In the genomic region with DNA sequence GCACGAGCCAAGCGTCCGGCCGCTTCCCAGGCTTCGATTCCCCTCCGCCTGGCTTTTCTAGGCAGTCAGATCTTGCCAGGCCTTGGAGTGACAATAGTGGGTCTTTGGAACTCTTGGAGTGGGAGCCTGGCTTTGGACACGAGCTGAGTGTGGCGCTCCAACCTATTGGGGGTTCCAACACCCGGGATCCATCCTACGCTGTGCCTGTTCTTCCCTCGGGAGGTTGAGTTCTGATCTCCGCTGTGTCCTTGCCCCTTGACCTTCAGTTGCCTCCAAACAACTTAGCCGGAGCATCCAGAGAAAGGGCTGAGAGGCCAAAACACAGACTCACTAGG, we compare ENCODE assay signal across 8 mouse cellular contexts. TPM values are rescaled to one million over a fixed set of nuclear protein-coding genes. Genes with fewer than 3 reads are reported as not detected.
DNase-seq lines count a peak whose midpoint lies in the region; ATAC-seq lines count a peak whose summit lies in the region.

No protein-coding gene starts in this region.

- peaks cover 8% of the 10 kb centered on the region for H3K27me3 ChIP-seq in kidney, embryonic 16.5 days (ENCODE audit: insufficient read depth, low read length)
- peaks cover 22% of the 10 kb centered on the region; the same call in 1 of the 2 replicates for H3K27me3 ChIP-seq in embryonic facial prominence, embryonic 13.5 days
- no peaks in the 10 kb centered on the region for H3K27me3 ChIP-seq in intestine, embryonic 16.5 days (replicated peaks; ENCODE audit: control insufficient read depth, insufficient read depth, low read length)
- peaks cover 55% of the 10 kb centered on the region for H3K27me3 ChIP-seq in neural tube, embryonic 12.5 days (replicated peaks)

- peak overlapping the region; percentile 89 for H3K9ac ChIP-seq in kidney, embryonic 16.5 days (replicated peaks; ENCODE audit: low read length)
- peak overlapping the region; percentile 97 for H3K9ac ChIP-seq in embryonic facial prominence, embryonic 13.5 days
- H3K9ac ChIP-seq in intestine, embryonic 16.5 days (ENCODE audit: low read depth, low read length), result peak overlapping the region; percentile 82
- H3K9ac ChIP-seq in neural tube, embryonic 12.5 days, result peak overlapping the region; percentile 79

- peak overlapping the region; percentile 53 for H3K4me3 ChIP-seq in kidney, embryonic 16.5 days (ENCODE audit: low read length)
- H3K4me3 ChIP-seq in embryonic facial prominence, embryonic 13.5 days, result peak overlapping the region; percentile 83
- peak overlapping the region; percentile 73 for H3K4me3 ChIP-seq in intestine, embryonic 16.5 days (ENCODE audit: low read length)
- H3K4me3 ChIP-seq in neural tube, embryonic 12.5 days, result peak overlapping the region; percentile 59

- DNase-seq in kidney, adult 8-10 months, result no peak
- DNase-seq in layer of hippocampus, adult 8-10 months (ENCODE audit: low spot score in 2 of 2), result no peak
- no peak for DNase-seq in gastrocnemius, adult 18-20 months (ENCODE audit: low spot score)
- no peak for DNase-seq in MN1 (ENCODE audit: low spot score)

- no peaks in the 10 kb centered on the region for H3K36me3 ChIP-seq in kidney, embryonic 16.5 days (ENCODE audit: insufficient read depth, low read length)
- H3K36me3 ChIP-seq in embryonic facial prominence, embryonic 13.5 days, result peaks cover 3% of the 10 kb centered on the region; the same call in 1 of the 2 replicates
- no peaks in the 10 kb centered on the region for H3K36me3 ChIP-seq in intestine, embryonic 16.5 days (ENCODE audit: control insufficient read depth, insufficient read depth, low read length)
- no peaks in the 10 kb centered on the region for H3K36me3 ChIP-seq in neural tube, embryonic 12.5 days

- H3K27ac ChIP-seq in kidney, embryonic 16.5 days (ENCODE audit: low read length), result no peak overlapping the region
- peak overlapping the region; percentile 83 for H3K27ac ChIP-seq in embryonic facial prominence, embryonic 13.5 days
- no peak overlapping the region for H3K27ac ChIP-seq in intestine, embryonic 16.5 days (ENCODE audit: low read length)
- no peak overlapping the region for H3K27ac ChIP-seq in neural tube, embryonic 12.5 days

- peak overlapping the region; percentile 98 for H3K4me2 ChIP-seq in kidney, embryonic 16.5 days (replicated peaks; ENCODE audit: low read depth, low read length)
- H3K4me2 ChIP-seq in embryonic facial prominence, embryonic 13.5 days, result peak overlapping the region; percentile 80
- peak overlapping the region; percentile 97 for H3K4me2 ChIP-seq in intestine, embryonic 16.5 days (ENCODE audit: low read depth, low read length)
- peak overlapping the region; percentile 86 for H3K4me2 ChIP-seq in neural tube, embryonic 12.5 days (replicated peaks)

- H3K9me3 ChIP-seq in kidney, embryonic 16.5 days (ENCODE audit: low read length), result peaks cover 6% of the 10 kb centered on the region
- no peaks in the 10 kb centered on the region for H3K9me3 ChIP-seq in embryonic facial prominence, embryonic 13.5 days
- no peaks in the 10 kb centered on the region; the same call in 1 of the 2 replicates for H3K9me3 ChIP-seq in intestine, embryonic 16.5 days (ENCODE audit: control insufficient read depth, low read length)
- peaks cover 8% of the 10 kb centered on the region; the same call in 1 of the 2 replicates for H3K9me3 ChIP-seq in neural tube, embryonic 12.5 days

- peaks cover 27% of the 10 kb centered on the region for H3K4me1 ChIP-seq in kidney, embryonic 16.5 days (ENCODE audit: insufficient read depth, low read length)
- peaks cover 55% of the 10 kb centered on the region for H3K4me1 ChIP-seq in embryonic facial prominence, embryonic 13.5 days
- peaks cover 40% of the 10 kb centered on the region for H3K4me1 ChIP-seq in intestine, embryonic 16.5 days (ENCODE audit: control insufficient read depth, insufficient read depth, low read length)
- peaks cover 15% of the 10 kb centered on the region for H3K4me1 ChIP-seq in neural tube, embryonic 12.5 days

- WGBS in kidney, embryonic 16.5 days, result 26% methylated on average over 13 of the region's 13 CpGs
- 13% methylated on average over 13 of the region's 13 CpGs for WGBS in embryonic facial prominence, embryonic 13.5 days
- WGBS in intestine, embryonic 16.5 days, result 27% methylated on average over 13 of the region's 13 CpGs
- WGBS in neural tube, embryonic 12.5 days, result 23% methylated on average over 13 of the region's 13 CpGs

- peak; percentile 32; the same call in 1 of the 2 replicates for ATAC-seq in kidney, embryonic 16.5 days (ENCODE audit: low FRiP score, low TSS enrichment)
- no peak for ATAC-seq in embryonic facial prominence, embryonic 13.5 days (ENCODE audit: insufficient number of reproducible peaks, insufficient read depth, low FRiP score, low TSS enrichment, low read depth)
- ATAC-seq in intestine, embryonic 16.5 days, result no peak
- ATAC-seq in neural tube, embryonic 12.5 days (ENCODE audit: low FRiP score, low read depth), result no peak

RNA-seq across cellular contexts. Expression of gene Nbl1, which starts 0.4 kb away (rescaled TPM):
- polyA plus RNA-seq in kidney, embryonic 16.5 days (2015; fragmentation: Nextera tagmentation; extraction: Ambion mirVana), result 27.6 and 31.1 TPM in 2 replicates
- 144 and 187 TPM in 2 replicates for polyA plus RNA-seq in embryonic facial prominence, embryonic 13.5 days (2015; fragmentation: Nextera tagmentation; extraction: Ambion mirVana)
- 38.9 and 43.3 TPM in 2 replicates for polyA plus RNA-seq in intestine, embryonic 16.5 days (2015; fragmentation: Nextera tagmentation; extraction: Ambion mirVana)
- polyA plus RNA-seq in neural tube, embryonic 12.5 days (2016; fragmentation: Nextera tagmentation; extraction: Ambion mirVana), result 45.2 and 47.0 TPM in 2 replicates
- 10 to 100 TPM; 72.3 to 84.6 (median 79.2) TPM for total RNA-seq in layer of hippocampus, adult 8-10 months (2022)
- 10 to 100 TPM; 18.5 to 29.9 TPM for total RNA-seq in gastrocnemius, adult 18-20 months (2021)

RNA-seq across cellular contexts. Expression of gene Htr6, which starts 17.8 kb away (rescaled TPM):
- polyA plus RNA-seq in kidney, embryonic 16.5 days (2015; fragmentation: Nextera tagmentation; extraction: Ambion mirVana), result 0.12 and 0.15 TPM in 2 replicates
- 0.22 and 0.51 TPM in 2 replicates for polyA plus RNA-seq in embryonic facial prominence, embryonic 13.5 days (2015; fragmentation: Nextera tagmentation; extraction: Ambion mirVana)
- polyA plus RNA-seq in intestine, embryonic 16.5 days (2015; fragmentation: Nextera tagmentation; extraction: Ambion mirVana), result 0.05 TPM in 1 of 2 replicates, not detected in the other
- polyA plus RNA-seq in neural tube, embryonic 12.5 days (2016; fragmentation: Nextera tagmentation; extraction: Ambion mirVana), result 0.10 TPM in 1 of 2 replicates, not detected in the other
- 1 to 10 TPM; 7.0 to 8.3 (median 8.0) TPM for total RNA-seq in layer of hippocampus, adult 8-10 months (2022)
- not detected for total RNA-seq in gastrocnemius, adult 18-20 months (2021)

RNA-seq across cellular contexts. Expression of gene Minos1, which starts 37.8 kb away (rescaled TPM):
- polyA plus RNA-seq in kidney, embryonic 16.5 days (2015; fragmentation: Nextera tagmentation; extraction: Ambion mirVana), result 470 and 478 TPM in 2 replicates
- polyA plus RNA-seq in embryonic facial prominence, embryonic 13.5 days (2015; fragmentation: Nextera tagmentation; extraction: Ambion mirVana), result 459 and 517 TPM in 2 replicates
- polyA plus RNA-seq in intestine, embryonic 16.5 days (2015; fragmentation: Nextera tagmentation; extraction: Ambion mirVana), result 658 and 660 TPM in 2 replicates
- 430 and 438 TPM in 2 replicates for polyA plus RNA-seq in neural tube, embryonic 12.5 days (2016; fragmentation: Nextera tagmentation; extraction: Ambion mirVana)
- total RNA-seq in layer of hippocampus, adult 8-10 months (2022), result 100 to 1,000 TPM; 187 to 234 (median 208) TPM
- 100 to 1,000 TPM; 310 to 342 TPM for total RNA-seq in gastrocnemius, adult 18-20 months (2021)
